Mouse (Mus musculus): ENCODE data around the gene Rps6kb2. TPM values are rescaled to one million over a fixed set of nuclear protein-coding genes. Genes with fewer than 3 reads are reported as not detected.
"Not testable (repeated sequence)": the region's sequence is repeated elsewhere in the genome, so short reads cannot be mapped to it uniquely, and the experiment has no call there.

Gene Rps6kb2
- polyA plus RNA-seq, 1 experiment from 2014 or later: 68.2 TPM

DNA sequence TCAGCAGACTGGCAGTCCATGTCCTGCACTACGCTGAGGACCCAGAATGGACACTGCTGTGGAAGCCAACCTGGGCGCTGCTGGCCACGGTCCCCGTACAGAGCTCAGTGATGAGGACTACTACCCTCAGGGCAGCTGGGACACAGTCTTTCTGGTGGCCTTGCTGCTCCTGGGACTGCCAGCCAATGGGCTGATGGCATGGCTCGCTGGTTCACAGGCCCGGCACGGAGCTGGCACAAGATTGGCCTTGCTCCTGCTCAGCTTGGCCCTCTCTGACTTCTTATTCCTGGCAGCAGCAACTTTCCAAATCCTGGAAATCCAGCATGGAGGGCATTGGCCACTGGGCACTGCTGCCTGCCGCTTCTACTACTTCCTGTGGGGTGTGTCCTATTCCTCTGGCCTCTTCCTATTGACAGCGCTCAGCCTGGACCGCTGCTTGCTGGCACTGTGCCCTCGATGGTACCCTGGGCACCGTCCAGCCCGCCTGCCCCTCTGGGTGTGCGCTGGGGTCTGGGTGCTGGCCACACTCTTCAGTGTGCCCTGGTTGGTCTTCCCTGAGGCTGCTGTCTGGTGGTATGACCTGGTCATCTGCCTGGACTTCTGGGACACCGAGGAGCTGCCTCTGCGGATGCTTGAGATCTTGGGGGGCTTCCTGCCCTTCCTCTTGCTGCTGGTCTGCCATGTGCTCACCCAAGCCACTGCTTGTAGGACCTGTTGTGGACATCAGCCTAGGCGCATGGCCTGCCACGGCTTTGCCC lies 20.6 kb downstream of the Rps6kb2 start:
- Histone ChIP-seq H3K36me3 (no peaks in the 10 kb centered on the region), H3K4me3 (no peak overlapping the region), H3K27me3 (no peaks in the 10 kb centered on the region), H3K4me1 (peaks cover 2% of the 10 kb centered on the region), H3K9ac (no peak overlapping the region), H3K27ac (no peak overlapping the region), H3K9me3 (replicated peaks) (no peaks in the 10 kb centered on the region), H3K4me2 (replicated peaks) (no peak overlapping the region)
- WGBS: 93% methylated on average over 18 of the region's 18 CpGs
- ATAC-seq (ENCODE audit: low FRiP score): no peak

DNA sequence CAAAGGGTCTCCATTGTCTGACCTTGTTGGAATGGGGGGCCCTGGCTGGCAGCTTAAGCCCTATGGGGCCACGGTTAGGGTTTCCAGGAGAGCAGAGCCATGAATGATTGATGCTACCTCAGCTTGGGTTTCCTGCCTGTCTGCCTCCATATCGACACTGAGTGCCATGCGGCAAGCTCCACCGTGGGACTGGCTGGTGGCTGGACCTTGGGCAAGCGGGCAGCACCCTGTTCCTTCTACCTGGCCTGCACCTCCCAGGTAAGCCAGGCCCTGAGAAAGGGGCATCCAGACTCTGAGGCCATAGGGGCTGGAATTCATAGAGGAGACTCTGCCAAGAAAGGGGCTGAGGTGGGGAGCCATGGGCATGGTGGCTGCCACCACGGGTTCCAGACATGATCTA lies 23.0 kb downstream of the Rps6kb2 start:
- H3K36me3 ChIP-seq: no peaks in the 10 kb centered on the region
- no peaks in the 10 kb centered on the region for H3K4me1 ChIP-seq
- 84% methylated on average over 6 of the region's 6 CpGs for WGBS
- H3K4me3 ChIP-seq: no peak overlapping the region
- no peaks in the 10 kb centered on the region for H3K27me3 ChIP-seq
- no peak overlapping the region for H3K9ac ChIP-seq
- ATAC-seq (ENCODE audit: low FRiP score): no peak
- no peak overlapping the region for H3K27ac ChIP-seq
- H3K9me3 ChIP-seq (replicated peaks): no peaks in the 10 kb centered on the region
- H3K4me2 ChIP-seq (replicated peaks): no peak overlapping the region

DNA sequence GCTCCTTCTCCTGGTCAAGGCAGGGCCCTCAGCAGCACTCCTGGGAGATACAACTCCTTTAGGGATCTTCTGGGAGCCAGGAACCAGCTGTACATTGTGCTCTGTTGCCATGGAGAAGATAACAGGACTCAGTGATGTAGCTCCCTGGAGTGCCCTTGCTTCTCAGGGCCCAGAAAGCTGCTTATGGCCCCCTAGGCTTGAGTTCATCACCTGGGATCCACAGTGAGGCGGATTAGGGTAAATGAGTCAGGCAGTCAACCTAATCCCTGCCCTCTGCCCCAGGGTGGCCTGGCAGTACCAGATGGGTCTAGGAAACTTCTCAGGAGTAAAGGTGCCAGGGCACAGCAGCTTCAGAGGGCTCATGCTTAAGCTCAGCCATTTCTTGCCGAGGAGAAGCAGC lies 23.7 kb downstream of the Rps6kb2 start, which contains the start of gene Gpr152:
Gene Gpr152, plus strand, starts transcription at position 342 of the 400 bp plus-strand sequence.
- no peak within 1 kb of the TSS for H3K4me2 ChIP-seq (replicated peaks)
- H3K27me3 ChIP-seq: no peaks in the 10 kb centered on the region
- H3K4me3 ChIP-seq: no peak within 1 kb of the TSS
- WGBS: 75% methylated on average over 2 of the region's 2 CpGs
- H3K36me3 ChIP-seq: no peaks in the 10 kb centered on the region
- 0 out of 2 replicates have a peak within 1 kb of the TSS, but pooled peaks have one; percentile 8 for H3K9ac ChIP-seq
- H3K4me1 ChIP-seq: no peaks in the 10 kb centered on the region
- H3K27ac ChIP-seq: no peak within 1 kb of the TSS
- ATAC-seq (ENCODE audit: low FRiP score): no peak
- H3K9me3 ChIP-seq (replicated peaks): no peaks in the 10 kb centered on the region

DNA sequence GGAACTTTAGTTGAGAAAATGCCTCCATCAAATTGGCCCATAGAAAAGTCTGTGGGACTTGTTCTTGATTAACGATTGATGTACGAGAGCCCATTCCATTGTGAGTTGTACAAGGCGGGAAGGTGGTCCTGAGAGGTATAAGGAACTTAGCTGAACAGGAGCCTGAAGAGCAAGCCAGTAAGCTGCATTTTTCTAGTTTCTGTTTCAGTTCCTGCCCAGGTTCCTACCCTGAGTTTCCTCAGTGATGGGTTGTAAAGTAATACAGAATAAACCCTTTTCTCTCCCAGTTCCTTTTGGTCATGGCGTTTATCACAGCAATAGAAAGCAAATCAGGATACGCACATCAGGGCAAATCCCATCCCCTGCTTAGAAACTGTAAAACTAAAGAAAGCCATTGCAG lies 25.2 kb downstream of the Rps6kb2 start:
- no peak overlapping the region for H3K27ac ChIP-seq
- WGBS: 84% methylated on average over 5 of the region's 5 CpGs
- no peaks in the 10 kb centered on the region for H3K4me1 ChIP-seq
- H3K9ac ChIP-seq: no peak overlapping the region
- no peak overlapping the region for H3K4me2 ChIP-seq (replicated peaks)
- H3K27me3 ChIP-seq: no peaks in the 10 kb centered on the region
- ATAC-seq (ENCODE audit: low FRiP score): no peak
- no peaks in the 10 kb centered on the region for H3K9me3 ChIP-seq (replicated peaks)
- H3K4me3 ChIP-seq: no peak overlapping the region
- H3K36me3 ChIP-seq: peaks cover 6% of the 10 kb centered on the region; the same call in 1 of the 2 replicates

DNA sequence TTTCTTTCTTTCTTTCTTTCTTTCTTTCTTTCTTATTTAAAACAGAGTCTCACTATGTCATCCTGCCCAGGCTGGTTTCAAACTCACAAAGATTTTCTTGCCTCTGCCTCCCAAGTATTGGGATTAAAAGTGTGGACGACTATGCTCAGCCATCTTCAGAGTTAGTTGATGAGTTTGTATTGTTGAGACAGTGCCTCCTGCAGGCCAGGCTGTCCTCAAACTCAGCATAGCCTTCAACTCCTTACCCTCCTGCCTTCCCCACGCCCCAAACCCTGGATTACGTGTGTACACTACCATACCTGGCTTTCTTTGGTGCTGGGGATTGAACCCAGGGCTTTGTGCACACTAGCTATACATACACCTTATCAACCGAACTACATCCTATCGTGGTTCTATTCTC lies 26.7 kb downstream of the Rps6kb2 start:
- no peak overlapping the region for H3K9ac ChIP-seq
- peaks cover 19% of the 10 kb centered on the region for H3K36me3 ChIP-seq
- no peak for ATAC-seq (ENCODE audit: low FRiP score)
- no peak overlapping the region for H3K4me3 ChIP-seq
- H3K9me3 ChIP-seq (replicated peaks): no peaks in the 10 kb centered on the region
- H3K4me2 ChIP-seq (replicated peaks): no peak overlapping the region
- no peaks in the 10 kb centered on the region for H3K27me3 ChIP-seq
- no peaks in the 10 kb centered on the region for H3K4me1 ChIP-seq
- H3K27ac ChIP-seq: no peak overlapping the region
- WGBS: 80% methylated on average over 5 of the region's 5 CpGs

DNA sequence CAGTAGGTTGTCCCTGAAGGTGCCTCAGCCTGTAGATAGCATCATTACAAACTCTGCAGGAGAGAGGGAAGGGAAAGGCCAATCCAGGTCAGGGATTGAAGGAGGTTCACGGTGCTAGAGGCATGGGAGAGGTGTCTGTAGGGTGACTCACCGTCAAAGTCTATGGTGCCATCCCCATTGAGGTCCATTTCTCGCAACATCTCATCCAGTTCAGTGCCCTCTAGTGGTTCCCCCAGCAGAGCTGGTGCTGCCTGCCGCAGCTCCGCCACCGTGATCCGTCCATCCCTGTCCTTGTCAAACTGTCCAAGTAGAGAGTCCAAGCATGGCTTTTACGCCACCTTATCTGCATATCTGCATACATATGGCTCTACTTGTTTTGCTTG lies 27.2 kb downstream of the Rps6kb2 start:
- WGBS: 20% methylated on average over 8 of the region's 8 CpGs

DNA sequence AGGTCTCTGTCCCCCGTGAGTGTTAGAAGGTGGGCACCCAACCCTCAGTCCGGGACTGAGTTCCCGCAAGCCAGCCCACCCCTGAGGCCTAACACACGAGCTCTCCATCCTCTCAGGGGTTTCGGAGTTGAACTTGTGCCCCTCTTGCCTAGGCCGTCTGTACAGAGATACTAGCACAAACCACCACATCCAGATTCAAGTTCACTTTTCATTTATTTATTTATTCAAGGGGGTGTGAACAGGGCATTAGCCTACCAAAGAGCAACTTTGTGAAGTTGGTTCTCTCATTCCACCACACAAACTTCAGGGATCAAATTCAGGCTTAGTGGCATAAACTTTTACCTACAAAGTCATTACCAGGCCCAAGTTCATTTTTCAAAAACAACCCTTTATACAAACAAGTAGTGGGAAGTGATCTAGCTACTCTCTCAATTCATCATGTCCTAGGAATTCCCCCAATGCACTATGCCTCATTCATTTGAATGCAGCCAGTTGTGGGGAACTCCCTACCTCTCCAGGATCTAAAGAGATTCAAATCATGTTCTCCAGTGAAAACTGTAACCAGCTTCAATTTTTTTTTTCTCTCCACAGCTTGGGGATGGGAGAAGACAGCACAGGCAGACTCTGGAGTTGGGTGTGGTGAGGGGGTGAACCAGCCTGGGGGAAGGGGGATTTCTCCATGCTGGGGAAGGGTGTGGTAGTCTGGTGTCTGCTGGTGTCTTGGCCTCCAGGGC lies 27.8 kb downstream of the Rps6kb2 start:
- peaks cover 29% of the 10 kb centered on the region for H3K36me3 ChIP-seq
- H3K9ac ChIP-seq; H3K27ac ChIP-seq; ATAC-seq (ENCODE audit: low FRiP score); H3K4me1 ChIP-seq; H3K9me3 ChIP-seq (replicated peaks); H3K4me3 ChIP-seq; H3K27me3 ChIP-seq; H3K4me2 ChIP-seq (replicated peaks): not testable (repeated sequence)
- 82% methylated on average over 6 of the region's 6 CpGs for WGBS

More for the DNA sequence above, 27.2 kb downstream of the Rps6kb2 start:
- not testable (repeated sequence) for H3K27ac ChIP-seq; H3K4me1 ChIP-seq; H3K27me3 ChIP-seq; H3K4me2 ChIP-seq (replicated peaks); H3K4me3 ChIP-seq; H3K9ac ChIP-seq; H3K9me3 ChIP-seq (replicated peaks); ATAC-seq (ENCODE audit: low FRiP score)
- peaks cover 24% of the 10 kb centered on the region for H3K36me3 ChIP-seq

DNA sequence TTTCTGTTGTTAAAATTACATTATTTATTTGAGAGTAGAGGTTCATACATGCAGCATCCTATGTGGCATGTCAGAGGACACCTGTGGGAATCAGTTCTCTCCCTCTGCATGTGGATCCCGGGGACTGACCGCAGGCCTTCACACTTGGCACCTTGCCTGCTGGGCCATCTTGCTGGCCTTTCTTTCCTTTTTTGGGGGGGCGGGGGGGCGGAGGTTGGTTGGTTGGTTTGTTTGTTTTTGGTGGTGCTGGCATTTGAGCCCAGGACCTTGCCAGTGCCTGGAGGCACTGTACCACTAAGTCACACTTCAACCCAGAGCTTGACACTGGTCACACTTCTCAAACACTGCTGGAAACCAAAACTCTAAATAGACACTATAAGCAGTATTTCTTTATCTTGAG lies 28.8 kb downstream of the Rps6kb2 start:
- Histone ChIP-seq H3K27me3 (no peaks in the 10 kb centered on the region), H3K4me2 (replicated peaks) (no peak overlapping the region), H3K4me3 (no peak overlapping the region), H3K27ac (no peak overlapping the region), H3K4me1 (no peaks in the 10 kb centered on the region), H3K9ac (no peak overlapping the region), H3K36me3 (peaks cover 38% of the 10 kb centered on the region), H3K9me3 (replicated peaks) (no peaks in the 10 kb centered on the region)
- no peak for ATAC-seq (ENCODE audit: low FRiP score)
- WGBS: 85% methylated on average over 4 of the region's 4 CpGs

DNA sequence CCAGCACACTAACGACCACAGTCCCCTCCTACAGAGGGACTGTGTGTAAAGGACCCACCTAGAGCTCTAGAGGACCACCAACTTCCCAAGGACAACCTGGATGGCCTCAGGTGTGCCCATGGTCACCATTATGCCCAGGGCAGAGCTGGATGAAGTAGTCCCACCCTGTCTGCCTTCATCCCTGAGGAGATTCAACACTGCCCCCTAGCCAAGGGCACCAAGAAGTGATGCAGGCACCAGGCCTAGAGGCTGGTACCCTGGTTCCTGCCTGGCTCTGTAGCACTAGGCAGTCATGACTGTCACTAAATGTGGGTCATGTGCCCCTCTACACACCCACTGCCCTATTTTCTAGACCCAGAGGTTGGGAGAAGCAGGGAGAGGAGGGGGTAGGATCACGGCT lies 31.4 kb downstream of the Rps6kb2 start:
- peaks cover 54% of the 10 kb centered on the region for H3K36me3 ChIP-seq
- H3K4me1 ChIP-seq: peaks cover 10% of the 10 kb centered on the region
- no peak overlapping the region for H3K27ac ChIP-seq
- H3K4me3 ChIP-seq: no peak overlapping the region
- no peak overlapping the region for H3K9ac ChIP-seq
- 91% methylated on average over 2 of the region's 2 CpGs for WGBS
- no peaks in the 10 kb centered on the region for H3K9me3 ChIP-seq (replicated peaks)
- ATAC-seq (ENCODE audit: low FRiP score): no peak
- H3K4me2 ChIP-seq (replicated peaks): no peak overlapping the region
- H3K27me3 ChIP-seq: no peaks in the 10 kb centered on the region

DNA sequence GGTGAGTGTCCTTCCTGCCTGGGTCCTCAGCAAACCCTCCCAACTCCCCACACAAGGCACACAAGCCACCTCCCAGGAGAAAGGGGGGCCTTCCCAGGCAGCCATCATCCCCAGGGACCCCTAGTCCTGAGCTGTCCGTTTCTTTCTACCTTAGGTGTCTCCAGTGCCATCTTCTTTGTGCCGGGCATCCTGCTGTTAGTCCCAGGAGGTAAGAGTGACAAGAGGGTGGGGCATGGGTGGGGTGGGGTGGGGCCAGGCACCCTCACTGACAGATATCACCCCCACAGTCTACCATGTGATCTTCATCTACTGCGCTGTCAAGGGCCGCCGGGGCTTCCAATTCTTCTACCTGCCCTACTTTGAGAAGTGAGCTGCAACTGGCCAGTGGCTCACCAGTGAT lies 32.1 kb downstream of the Rps6kb2 start:
- no peak overlapping the region for H3K4me3 ChIP-seq
- H3K9me3 ChIP-seq (replicated peaks): no peaks in the 10 kb centered on the region
- ATAC-seq (ENCODE audit: low FRiP score): no peak
- no peak overlapping the region for H3K9ac ChIP-seq
- peaks cover 54% of the 10 kb centered on the region for H3K36me3 ChIP-seq
- WGBS: 92% methylated on average over 5 of the region's 5 CpGs
- no peak overlapping the region for H3K4me2 ChIP-seq (replicated peaks)
- H3K27ac ChIP-seq: no peak overlapping the region
- H3K27me3 ChIP-seq: no peaks in the 10 kb centered on the region
- peaks cover 15% of the 10 kb centered on the region for H3K4me1 ChIP-seq

DNA sequence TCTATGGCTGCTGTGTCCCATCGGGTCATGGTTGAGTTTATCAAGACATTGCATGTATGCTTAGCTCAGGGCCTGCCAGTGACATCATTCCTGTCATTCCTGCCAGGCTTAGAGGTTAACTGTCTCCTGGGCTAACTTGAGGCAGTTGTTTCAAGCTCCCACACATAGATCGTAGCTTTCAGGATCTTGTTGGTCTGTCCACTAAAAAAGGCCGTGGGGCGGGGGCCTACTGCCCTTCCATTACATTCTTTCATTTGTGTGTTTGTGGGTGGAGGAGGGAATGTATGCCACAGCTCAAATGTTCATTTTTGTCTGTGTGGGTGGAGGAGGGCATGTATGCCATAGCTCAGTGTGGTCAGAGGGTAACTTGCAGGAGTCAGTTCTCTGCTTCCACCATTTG lies 33.0 kb downstream of the Rps6kb2 start:
- WGBS: 85% methylated on average over 4 of the region's 4 CpGs
- Histone ChIP-seq H3K9ac (no peak overlapping the region), H3K9me3 (replicated peaks) (no peaks in the 10 kb centered on the region), H3K4me2 (replicated peaks) (no peak overlapping the region), H3K4me1 (peaks cover 17% of the 10 kb centered on the region), H3K27ac (no peak overlapping the region), H3K27me3 (no peaks in the 10 kb centered on the region), H3K4me3 (no peak overlapping the region), H3K36me3 (peaks cover 54% of the 10 kb centered on the region)
- ATAC-seq (ENCODE audit: low FRiP score): no peak

DNA sequence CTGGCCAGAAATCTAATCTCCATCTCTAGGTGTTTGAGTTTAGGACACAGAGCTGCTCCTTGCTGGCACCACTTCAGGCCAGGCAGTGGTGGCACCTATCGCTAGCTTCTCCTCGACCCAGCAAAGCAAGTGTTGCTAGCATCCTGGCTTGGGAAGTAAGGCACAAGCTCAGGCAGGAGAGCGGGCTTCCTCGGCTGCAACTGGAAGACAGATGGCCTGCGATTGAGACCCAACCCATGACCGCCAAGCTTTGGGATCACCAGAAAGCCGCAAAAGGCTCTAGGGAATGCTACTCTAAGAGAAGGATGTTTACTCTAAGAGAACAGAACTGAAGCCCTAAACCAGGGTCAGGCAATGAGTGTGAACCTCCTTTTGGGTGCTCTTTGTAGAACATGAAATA lies 33.7 kb downstream of the Rps6kb2 start:
- Histone ChIP-seq H3K4me2 (replicated peaks) (no peak overlapping the region), H3K27ac (no peak overlapping the region), H3K27me3 (no peaks in the 10 kb centered on the region), H3K9me3 (replicated peaks) (no peaks in the 10 kb centered on the region), H3K9ac (no peak overlapping the region), H3K4me1 (peaks cover 18% of the 10 kb centered on the region), H3K4me3 (no peak overlapping the region), H3K36me3 (peaks cover 54% of the 10 kb centered on the region)
- WGBS: 95% methylated on average over 7 of the region's 7 CpGs
- ATAC-seq (ENCODE audit: low FRiP score): no peak

Measured in hindbrain, embryonic 12.5 days (tissue).